Mouse (Mus musculus) retina, adult 2 months (tissue): ENCODE results near the gene Esr2.

Source experiments
- DNase-seq: peaks from one replicate; pipeline ENCODE4 v3.0.0-alpha.2; 2012; ENCODE audit warnings: low read depth, low spot score

The Esr2 gene

GRCm38 (mm10) chr12:76085956-76086905 lies 90.8 kb downstream of the Esr2 start:
- no peak for DNase-seq

- DNase-seq, result no peak
Measured at GRCm38 (mm10) chr12:76085066-76085465, 92.0 kb downstream of the Esr2 start.

DNA sequence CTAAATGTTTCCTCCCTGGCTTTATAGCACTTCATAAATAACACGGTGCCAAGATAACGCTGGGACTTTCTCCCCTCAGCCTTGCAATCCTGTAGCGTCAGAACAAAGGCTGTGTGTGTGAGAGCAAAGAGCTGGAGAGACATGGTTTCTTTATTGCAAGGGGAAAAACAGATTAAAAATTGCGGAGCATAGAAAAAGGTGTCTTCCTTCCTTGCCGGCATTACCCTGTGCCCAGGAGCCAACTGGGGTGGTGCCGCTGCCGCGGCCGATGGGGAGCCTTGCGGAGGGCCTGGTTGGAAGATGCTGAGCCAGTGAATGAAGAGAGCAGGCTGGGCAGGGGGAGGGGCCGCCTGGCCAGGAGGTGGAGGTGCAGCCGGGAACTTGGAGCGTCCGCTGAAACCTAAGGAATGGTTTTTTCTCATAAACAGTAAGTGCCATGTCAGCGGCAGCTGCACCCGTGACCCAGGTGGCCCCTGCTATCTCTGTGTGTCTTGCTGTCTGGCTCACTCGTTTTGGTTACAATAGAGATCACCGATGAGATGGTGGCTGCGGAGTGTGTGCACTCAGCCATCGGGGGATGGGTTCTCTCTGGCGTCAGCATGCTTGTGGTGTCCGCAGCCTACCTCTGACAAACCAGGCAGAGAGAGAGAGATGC lies 95.4 kb downstream of the Esr2 start:
- no peak for DNase-seq

DNA sequence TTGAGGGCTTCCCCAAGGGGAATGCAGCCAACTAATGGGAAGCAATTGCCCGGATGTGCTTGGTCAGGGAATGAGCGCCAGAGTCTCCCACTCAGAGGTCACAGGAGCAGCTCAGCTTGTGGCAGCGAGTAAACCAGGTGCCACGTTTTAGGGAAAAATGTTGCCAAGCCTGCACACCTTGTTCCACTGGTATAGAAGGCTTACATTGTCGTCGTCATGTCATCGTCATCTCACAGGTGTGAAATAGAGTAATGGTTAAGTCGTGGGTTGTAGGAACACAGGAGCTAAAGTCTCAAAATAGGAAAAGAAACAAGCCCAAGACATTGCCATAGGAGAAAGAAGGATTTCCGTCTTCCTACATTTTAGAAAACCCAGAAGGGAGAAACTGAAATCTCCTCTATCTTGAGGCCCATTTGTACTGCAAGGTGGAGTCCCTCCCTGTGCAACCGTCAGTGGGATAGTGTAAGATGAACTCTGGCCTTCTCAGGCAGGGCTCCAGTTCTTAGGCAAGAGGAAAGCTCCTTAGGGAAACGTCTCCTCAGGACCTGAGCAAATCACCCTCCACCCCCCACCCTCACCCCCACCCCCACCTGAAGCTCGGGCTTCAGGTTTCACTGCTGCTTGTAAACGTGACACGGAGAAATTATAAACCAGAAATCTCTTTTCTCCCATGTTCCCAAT lies 96.0 kb downstream of the Esr2 start:
- DNase-seq, result no peak

GRCm38 (mm10) chr12:76073981-76074380 lies 103.1 kb downstream of the Esr2 start:
- DNase-seq, result no peak

DNA sequence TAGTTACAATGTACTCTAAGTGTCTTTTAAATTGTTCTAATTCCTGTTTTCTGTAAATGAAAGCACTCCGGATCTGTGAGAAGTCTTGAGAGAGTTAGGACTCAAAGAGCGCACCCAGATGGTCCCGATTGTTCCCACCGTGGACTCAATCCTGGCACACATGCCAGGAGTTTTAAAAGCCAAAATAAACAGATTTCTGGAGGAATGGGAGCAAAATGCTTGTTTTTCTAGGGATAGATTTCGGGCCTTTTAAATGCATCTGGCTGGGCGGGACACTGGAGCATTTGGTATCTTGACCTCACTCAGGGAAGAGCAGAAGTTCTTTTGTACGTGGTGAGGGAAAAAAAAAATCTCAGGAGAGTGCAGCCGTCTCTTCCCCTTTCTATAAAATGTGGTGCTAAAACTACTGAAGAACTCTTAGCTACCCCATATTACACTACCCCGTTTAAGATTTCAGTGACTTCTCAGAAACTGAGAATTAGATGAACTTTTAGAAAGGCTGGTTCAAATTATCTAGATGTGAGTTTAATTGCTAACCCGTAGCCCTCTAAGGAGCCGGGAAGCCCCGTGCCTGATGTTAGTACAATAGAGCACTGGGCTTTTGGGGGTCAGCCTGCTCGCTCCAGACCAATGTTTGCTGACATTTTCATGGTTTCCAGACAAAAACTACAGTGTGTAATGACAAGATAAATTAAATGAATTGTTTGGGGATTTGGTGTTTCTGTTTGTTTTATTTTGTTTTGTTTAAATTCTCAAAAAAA lies 103.8 kb downstream of the Esr2 start:
- DNase-seq, result no peak

GRCm38 (mm10) chr12:76071935-76072849 lies 104.9 kb downstream of the Esr2 start:
- no peak for DNase-seq
